Mouse (Mus musculus) layer of hippocampus, adult 18-20 months (tissue): ENCODE measurements around the gene Kifc3. TPM values are rescaled to one million over a fixed set of nuclear protein-coding genes. Genes with fewer than 3 reads are reported as not detected.
"Not testable (repeated sequence)": the region's sequence is repeated elsewhere in the genome, so short reads cannot be mapped to it uniquely, and the experiment has no call there.

Experiments used
- DNase-seq, 2 experiments: peaks; one replicate each; pipeline ENCODE4 v3.0.0; 2022; ENCODE audit warnings: low spot score in 2 of 2
- total RNA-seq, 2 experiments: library from RNA; stranded (reverse); gene quantifications; 2 replicates each; pipeline ENCODE4 v1.2.3; 2021

Kifc3 gene
- total RNA-seq, 2 experiments from 2014 or later = 57.0 to 57.2 TPM

DNA sequence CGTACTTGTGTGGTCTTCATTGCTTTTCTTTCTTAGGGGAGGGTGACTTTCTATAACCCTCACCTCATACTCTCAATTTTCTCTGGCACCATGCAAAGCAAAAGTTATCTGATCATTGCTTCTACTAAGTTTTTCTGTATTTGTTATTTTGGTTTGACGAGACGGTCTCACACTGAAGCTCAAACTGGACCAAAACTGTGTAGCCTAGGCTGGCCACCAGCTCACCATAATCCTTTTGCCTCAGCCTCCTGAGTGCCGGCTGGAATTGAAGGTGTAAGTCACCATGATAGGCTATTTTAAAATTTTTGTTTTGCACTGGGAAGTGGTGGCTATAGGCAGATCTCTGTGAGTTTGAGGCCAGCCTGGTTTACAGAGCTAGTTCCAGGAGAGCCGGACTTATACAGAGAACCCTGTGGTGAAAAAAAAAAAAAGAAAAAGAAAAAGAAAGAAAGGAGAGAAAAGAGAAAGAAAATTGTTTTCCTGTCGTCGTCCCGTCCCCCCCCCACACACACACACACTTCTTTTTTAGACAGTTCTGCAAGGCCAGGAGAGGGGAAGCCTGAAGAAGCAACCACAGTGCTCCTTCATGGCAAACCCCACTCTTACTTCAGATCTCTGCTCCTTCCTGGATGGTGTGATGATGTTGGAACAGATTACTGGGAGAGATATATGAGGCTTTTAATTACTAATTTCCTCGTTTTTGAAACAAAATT, 870 bp upstream of the Kifc3 start:
- DNase-seq = no peak

DNA sequence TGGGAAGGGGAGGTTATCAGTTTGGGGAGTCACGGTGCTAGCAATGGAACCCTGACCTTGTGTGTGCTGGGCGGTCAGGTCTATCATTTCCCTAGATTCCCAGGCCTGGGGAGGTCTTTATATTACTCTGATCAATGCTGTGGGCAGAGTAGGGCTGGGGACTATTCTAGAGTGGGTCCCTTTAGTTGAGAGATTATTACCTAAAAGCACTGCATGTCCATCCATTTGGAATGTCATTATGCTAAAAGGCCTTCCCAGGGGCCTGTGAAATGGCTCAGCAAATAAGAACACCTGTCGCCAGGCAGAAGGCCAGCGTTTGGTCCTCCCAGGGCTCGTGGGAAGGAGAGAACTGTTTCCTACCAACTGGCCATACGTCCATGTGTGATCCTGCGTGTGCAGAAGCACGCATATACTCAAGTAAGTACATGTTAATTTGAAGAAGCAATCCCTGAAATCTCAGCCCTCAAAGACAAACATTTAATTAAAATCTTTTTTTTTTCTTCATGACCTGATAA, 499 bp downstream of the Kifc3 start:
- DNase-seq = no peak

DNA sequence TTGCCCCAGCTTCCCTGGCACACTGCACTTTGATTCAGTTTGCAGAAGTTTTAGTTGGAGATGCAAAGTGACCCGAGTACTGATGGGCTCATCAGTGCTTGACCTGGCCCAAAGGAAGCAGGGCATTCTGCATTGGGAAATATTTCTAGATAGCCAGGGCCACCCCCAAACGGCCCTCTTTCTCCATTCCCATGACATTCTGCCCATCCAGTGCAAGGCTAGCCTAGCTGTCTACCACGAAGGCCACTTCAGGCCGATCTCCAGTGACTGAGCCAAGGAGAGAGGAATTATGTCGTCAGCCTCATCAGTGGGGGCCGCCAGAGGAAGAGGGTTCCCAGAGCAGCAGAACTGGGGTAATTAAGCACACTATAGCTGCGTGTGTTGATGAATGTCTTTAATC, 1.1 kb downstream of the Kifc3 start:
- no peak for DNase-seq

- DNase-seq = no peak
Observed at GRCm38 (mm10) chr8:95200001-95200405, 2.6 kb downstream of the Kifc3 start.

DNA sequence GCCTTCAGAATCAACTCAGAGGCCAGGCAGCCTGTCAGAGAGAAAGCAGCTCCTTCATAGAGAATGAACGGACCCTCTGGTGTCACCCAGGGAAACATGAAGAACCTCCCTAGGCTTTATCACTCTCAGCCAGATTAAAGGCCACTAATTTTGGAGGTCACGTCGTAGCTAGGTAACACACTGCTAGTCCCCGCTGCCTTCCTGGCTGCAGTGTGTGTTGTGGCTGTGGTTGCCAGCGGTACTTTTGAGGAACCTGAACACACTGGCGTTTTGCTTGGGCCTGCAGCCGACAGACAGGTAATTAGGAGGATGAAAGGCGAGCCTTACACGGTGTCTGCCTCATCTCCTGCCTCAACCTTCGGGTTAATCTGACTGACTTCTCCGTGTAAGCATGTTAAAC, 6.9 kb downstream of the Kifc3 start:
- no peak for DNase-seq

DNA sequence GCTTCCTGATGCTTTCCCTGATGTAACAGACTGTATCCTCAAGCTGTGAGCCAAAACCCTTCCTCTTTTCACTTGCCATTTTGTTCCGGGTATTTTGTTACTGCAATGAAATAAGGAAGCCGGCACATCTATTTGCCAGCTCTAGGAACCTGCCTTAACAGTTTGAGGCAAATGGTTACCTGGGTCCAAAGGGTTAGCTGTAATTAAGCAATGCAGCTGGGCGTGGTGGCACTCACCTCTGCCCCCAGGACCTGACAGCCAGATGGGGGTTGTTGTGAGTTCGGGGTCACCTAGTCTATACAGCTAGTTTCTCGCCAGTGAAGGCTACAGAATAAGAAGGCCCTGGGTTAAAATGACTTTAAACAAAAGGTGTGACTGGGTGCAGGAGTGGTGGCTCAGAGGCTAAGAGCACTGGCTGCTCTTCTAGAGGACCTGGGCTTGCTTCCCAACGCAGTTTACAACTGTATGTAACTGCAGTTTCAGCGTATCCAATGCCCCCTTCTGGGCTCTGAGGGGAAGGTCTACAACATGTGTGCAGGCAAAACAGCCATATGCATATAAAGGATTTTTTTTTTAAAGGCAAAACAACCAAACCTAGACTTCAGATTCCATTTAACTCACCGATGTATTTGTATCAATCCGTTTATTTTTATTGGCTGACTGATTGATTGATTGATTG, 11.0 kb downstream of the Kifc3 start:
- no peak for DNase-seq

DNA sequence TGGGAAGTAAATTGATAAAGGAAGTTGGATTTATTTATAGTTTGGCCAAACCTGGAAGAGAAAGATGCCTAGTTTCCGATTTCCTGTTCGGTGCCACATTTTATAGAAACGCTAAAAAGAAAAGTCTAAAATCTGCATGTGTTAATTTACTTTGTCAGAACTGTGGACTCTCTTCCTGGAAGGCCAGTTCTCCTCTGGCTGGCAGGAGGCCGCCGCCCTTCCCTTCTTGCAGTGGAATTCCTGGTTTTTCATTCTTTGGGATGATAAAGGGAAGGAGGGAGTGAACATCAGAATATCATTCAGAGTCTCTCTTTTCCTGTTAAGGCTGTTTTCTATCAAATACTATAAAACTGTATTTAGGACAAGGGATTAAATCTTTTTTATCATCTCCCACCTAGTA, 15.0 kb downstream of the Kifc3 start:
- no peak for DNase-seq

GRCm38 (mm10) chr8:95185891-95186513, 16.6 kb downstream of the Kifc3 start:
- DNase-seq = no peak

DNA sequence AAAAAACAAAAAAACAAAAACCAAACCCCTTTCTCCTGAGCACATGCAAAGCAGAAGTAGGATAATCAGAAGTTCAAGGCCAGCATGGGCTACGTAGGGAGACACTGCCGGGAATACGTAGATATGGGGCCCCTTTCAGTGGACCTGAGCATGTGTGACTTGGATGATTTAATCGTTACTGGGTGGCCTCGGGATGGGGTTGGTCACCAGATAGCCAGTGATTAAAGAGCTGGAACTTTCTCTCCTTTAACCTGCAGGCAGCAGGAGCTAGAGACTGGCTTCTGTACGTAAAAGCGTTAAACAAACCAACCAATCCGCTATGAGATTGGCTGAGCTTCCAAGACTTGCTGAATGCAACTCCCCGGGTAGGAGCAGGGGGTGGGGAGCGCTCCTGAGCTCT, 17.5 kb downstream of the Kifc3 start:
- DNase-seq = no peak

- no peak for DNase-seq
Observed at GRCm38 (mm10) chr8:95184171-95184570, 18.4 kb downstream of the Kifc3 start.

DNA sequence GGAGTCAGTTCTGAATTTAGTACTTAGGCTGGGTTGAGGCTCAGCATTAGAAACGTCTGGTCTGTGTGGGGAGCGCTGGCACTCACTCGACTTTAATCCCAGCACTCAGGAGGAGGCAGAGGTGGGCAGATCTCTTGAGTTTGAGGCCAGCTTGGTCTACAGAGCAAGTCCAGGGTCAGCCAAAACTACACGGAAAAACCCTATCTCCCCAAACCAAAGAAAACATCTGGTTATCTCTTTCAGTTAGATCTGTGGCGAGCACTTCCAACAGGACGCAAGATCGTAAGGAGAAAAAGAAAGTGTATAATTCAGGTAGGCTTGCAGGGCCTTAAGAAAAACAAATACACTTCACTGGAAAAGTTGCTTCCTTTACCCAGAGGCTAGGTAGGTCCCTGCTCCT, 20.8 kb downstream of the Kifc3 start:
- DNase-seq = no peak

DNA sequence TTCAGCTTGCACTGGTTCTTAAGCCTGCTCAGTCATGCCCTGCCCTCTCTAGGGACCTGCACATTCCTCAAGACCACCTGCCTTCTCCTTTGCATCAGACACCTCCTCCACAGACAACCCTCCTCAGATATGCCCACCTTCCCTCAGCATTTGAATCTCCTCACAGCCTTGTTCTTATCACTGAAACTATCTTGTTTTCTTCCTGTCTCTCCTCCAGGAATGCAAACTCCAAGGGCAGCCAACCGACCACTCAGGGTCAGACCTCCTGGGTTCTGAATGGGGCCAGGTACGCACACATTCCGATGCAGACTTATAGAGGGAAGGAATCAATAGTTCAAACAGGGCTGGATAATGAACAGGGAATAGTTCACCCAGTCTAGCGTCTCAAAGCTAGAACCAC, 24.4 kb downstream of the Kifc3 start:
- DNase-seq = no peak

DNA sequence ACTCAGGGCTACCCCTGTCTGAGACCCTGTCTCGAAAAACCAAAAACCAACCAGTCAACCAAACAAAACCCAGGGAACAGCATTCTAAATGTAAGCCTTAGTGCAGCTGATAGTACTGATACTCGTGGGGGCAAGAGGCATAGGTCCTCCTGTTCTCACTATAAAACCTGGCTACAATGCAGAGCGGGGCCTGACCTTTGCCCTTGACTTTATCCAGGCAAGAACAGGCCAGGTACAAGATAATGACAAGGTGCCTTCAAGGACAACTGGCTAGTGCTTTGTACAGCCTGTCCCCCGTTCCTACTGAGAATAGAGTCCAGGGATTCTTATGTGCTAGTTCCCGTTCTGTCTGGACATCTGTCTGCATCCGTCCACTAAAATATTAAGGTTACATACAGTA, 25.6 kb downstream of the Kifc3 start:
- no peak for DNase-seq

GRCm38 (mm10) chr8:95175808-95176207, 26.8 kb downstream of the Kifc3 start:
- peak; percentile 51 to 64 for DNase-seq

DNA sequence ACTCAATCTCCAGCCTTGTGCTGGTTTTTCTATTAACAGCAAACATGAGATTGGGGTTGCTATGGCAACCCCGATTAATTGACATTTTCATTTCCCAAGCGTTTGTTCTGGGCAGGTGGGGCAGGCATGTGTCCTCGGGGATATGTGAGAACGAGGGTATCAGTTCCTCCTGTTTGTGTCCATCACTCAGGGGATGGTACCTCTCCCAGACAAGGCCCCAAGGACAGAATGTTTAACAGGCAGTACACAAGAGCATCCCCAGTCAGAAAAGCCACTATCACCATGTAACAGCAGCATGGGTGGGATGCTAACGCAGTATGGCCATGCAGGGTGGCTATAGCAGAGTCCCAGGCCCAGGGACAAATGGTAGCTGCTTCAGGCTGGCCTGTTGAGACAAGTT, 27.3 kb downstream of the Kifc3 start:
- peak in 1 of 2 experiments; percentile 64 for DNase-seq

- no peak for DNase-seq
Observed at GRCm38 (mm10) chr8:95172433-95172832, 30.2 kb downstream of the Kifc3 start.

- no peak for DNase-seq
Observed at GRCm38 (mm10) chr8:95167726-95168125, 34.9 kb downstream of the Kifc3 start.

- no peak for DNase-seq
Observed at GRCm38 (mm10) chr8:95166400-95166799, 36.2 kb downstream of the Kifc3 start.

DNA sequence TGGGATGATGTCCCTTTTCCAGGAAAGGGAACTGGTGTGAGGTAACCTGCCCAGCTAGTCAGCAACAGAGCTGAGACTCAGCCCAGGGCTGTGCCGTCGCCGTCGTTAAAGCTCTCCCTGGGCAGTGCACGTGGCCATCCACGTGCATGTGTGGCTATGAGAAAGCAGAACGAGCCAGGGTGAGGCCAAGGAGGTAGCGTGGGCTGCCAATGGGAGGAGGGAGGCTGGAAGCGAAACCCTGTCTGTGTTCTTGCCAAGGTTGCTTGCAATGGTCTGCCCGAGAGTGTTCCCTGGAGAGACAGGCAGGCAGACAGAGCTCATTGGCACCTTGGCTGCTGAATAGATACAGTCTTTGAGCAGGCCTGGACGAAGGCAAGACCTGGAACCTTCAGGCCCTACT, 36.7 kb downstream of the Kifc3 start:
- peak; percentile 21 to 57 for DNase-seq

- no peak for DNase-seq
Observed at GRCm38 (mm10) chr8:95164469-95164868, 38.1 kb downstream of the Kifc3 start.

- not testable (repeated sequence) for DNase-seq
Observed at GRCm38 (mm10) chr8:95163969-95164368, 38.6 kb downstream of the Kifc3 start.

DNA sequence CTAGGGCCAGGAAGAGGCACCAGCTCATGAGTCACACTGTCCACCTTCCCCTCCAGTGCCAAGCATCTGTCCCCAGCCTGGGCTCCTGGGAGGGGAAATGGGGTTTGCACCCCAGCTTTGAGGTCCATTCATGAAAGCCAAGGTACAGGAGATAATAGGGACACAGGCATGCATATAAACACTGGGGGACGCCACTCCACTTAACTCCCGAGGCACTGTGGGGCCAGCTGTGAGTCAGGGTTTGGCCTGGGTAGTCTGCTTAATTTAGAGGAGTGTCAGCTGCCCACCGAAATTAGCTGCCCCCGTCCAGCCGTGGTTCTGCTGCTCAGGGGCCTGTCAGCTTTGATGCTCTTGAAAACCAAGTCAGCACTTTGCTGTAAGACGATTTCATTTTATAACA, 39.8 kb downstream of the Kifc3 start:
- no peak for DNase-seq
